Mouse (Mus musculus) embryo, embryonic 10 days (tissue): ENCODE results near the gene Lrrc29.

Experiments used
- DNase-seq: peaks from one replicate; pipeline ENCODE4 v3.0.0-alpha.2; 2015; ENCODE audit warnings: low spot score

Gene Lrrc29

GRCm38 (mm10) chr8:105343791-105344574, 17.9 kb upstream of the Lrrc29 start:
- DNase-seq = no peak

GRCm38 (mm10) chr8:105342768-105343167, 16.7 kb upstream of the Lrrc29 start:
- DNase-seq = no peak

- no peak for DNase-seq
Observed at GRCm38 (mm10) chr8:105341399-105341798, 15.3 kb upstream of the Lrrc29 start.

GRCm38 (mm10) chr8:105339886-105340635, 14.0 kb upstream of the Lrrc29 start:
- no peak for DNase-seq

- no peak for DNase-seq
Observed at GRCm38 (mm10) chr8:105338992-105339391, 12.9 kb upstream of the Lrrc29 start.

GRCm38 (mm10) chr8:105336373-105337130, 10.5 kb upstream of the Lrrc29 start:
- no peak for DNase-seq

GRCm38 (mm10) chr8:105332523-105332922, 6.4 kb upstream of the Lrrc29 start:
- DNase-seq = no peak

GRCm38 (mm10) chr8:105331931-105332330, 5.9 kb upstream of the Lrrc29 start:
- DNase-seq = no peak

- DNase-seq = no peak
Observed at GRCm38 (mm10) chr8:105331469-105331868, 5.4 kb upstream of the Lrrc29 start.

- no peak for DNase-seq
Observed at GRCm38 (mm10) chr8:105330325-105330724, 4.2 kb upstream of the Lrrc29 start.

GRCm38 (mm10) chr8:105326968-105327367, 890 bp upstream of the Lrrc29 start:
- no peak for DNase-seq

GRCm38 (mm10) chr8:105325641-105326093, 411 bp downstream of the Lrrc29 start:
- DNase-seq = peak; percentile 37

GRCm38 (mm10) chr8:105323183-105323582, 2.9 kb downstream of the Lrrc29 start:
- no peak for DNase-seq

- DNase-seq = no peak
Observed at GRCm38 (mm10) chr8:105318662-105319190, 7.4 kb downstream of the Lrrc29 start.

- DNase-seq = no peak
Observed at GRCm38 (mm10) chr8:105317941-105318340, 8.1 kb downstream of the Lrrc29 start.

- DNase-seq = no peak
Observed at GRCm38 (mm10) chr8:105315073-105315769, 10.9 kb downstream of the Lrrc29 start.

GRCm38 (mm10) chr8:105313622-105314402, 12.3 kb downstream of the Lrrc29 start:
- DNase-seq = peak; percentile 46

GRCm38 (mm10) chr8:105312891-105313481, 13.1 kb downstream of the Lrrc29 start:
- DNase-seq = no peak

- DNase-seq = no peak
Observed at GRCm38 (mm10) chr8:105311718-105312117, 14.4 kb downstream of the Lrrc29 start.

GRCm38 (mm10) chr8:105310118-105310517, 16.0 kb downstream of the Lrrc29 start:
- no peak for DNase-seq
